Mouse (Mus musculus) spleen, adult 12 weeks (tissue): ENCODE data around the gene Eif4g1.

Source experiments
- DNase-seq: peaks from one replicate; pipeline ENCODE4 v3.0.0; 2022; ENCODE audit warnings: low spot score

Eif4g1 gene

DNA sequence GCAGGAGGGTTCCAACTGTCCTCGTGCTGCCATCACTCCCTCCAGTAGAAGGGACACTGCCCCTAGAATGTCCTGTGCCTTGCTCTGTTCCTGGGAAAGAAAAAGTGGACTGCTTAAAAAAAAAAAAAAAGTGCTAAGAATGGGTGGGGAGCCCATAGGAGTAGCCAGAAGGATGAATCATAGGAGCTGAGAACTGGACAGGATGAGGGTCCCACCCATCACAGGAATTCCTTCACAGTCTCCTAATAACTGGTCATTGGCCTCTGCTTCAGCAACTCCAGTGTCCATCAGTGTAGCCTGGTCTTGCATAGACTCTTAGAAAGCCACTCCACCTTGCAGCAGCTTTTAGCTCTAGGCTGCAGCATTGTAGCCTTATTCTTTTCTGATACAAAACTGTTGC is 58.3 kb downstream of the Eif4g1 start:
- DNase-seq = no peak

GRCm38 (mm10) chr16:20730293-20730711 is 62.2 kb downstream of the Eif4g1 start:
- no peak for DNase-seq

GRCm38 (mm10) chr16:20731688-20732087 is 63.6 kb downstream of the Eif4g1 start:
- DNase-seq = no peak

GRCm38 (mm10) chr16:20732251-20732924 is 64.3 kb downstream of the Eif4g1 start:
- no peak for DNase-seq

DNA sequence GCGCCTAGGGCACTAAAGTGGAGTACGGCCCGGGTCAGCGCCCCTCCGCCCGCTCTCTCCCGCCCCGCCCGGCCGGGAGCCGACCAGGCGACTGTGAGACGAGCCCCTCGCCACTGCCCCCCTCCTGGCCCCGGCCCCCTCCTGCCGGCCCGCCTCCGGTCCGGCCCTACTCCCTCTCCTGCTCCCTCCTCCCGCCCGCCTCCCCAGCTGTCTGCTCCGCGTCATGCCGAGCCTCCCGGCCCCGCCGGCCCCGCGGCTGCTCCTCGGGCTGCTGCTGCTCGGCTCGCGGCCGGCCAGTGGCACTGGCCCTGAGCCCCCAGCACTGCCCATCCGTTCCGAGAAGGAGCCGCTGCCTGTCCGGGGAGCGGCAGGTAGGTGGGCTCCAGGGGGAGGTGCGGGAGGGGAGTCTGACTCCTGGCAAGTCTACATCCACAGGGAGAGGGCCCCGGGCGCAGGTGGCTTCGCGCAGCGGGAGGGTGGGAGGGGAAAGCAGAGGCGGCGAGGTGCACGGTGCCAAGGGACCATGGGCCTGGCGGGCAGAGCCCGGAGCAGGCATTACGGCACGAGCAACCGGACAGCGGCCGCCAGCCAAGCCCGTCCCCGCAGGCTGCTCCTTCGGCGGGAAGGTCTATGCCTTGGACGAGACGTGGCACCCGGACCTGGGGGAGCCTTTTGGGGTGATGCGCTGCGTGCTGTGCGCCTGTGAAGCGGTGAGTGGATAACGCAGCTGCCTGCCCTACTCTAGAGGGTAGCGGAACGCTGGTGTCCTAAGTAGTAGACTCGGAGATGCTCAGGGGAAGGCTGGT is 65.0 kb downstream of the Eif4g1 start, which contains the start of gene Chrd:
Gene Chrd (plus strand): TSS at position 203 of the 806 bp plus-strand sequence.
- no peak for DNase-seq

GRCm38 (mm10) chr16:20733731-20734730 is 65.9 kb downstream of the Eif4g1 start, which contains the start of gene Thpo:
Gene Thpo (minus strand): TSS chr16:20734511.
- DNase-seq = no peak

- no peak for DNase-seq
Measured at GRCm38 (mm10) chr16:20735651-20736050, 67.5 kb downstream of the Eif4g1 start.

GRCm38 (mm10) chr16:20736168-20736567 is 68.1 kb downstream of the Eif4g1 start:
- no peak for DNase-seq

DNA sequence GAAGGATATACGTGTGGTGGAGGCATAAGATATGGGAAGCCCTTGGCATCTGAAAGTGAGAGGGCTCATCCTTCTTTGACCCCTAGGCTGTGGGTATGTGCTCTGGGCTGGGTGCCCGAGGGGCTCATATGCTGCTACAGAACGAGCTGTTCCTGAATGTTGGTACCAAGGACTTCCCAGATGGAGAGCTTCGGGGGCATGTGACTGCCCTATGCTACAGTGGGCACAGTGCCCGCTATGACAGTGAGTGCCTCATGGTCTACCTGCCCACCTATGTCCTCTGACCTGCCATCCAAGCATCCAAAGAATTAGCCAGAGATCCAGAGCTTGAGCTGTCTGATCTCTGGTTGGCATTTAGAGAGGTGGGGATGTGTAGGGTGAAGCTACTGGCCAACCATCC is 68.7 kb downstream of the Eif4g1 start:
- DNase-seq = no peak

DNA sequence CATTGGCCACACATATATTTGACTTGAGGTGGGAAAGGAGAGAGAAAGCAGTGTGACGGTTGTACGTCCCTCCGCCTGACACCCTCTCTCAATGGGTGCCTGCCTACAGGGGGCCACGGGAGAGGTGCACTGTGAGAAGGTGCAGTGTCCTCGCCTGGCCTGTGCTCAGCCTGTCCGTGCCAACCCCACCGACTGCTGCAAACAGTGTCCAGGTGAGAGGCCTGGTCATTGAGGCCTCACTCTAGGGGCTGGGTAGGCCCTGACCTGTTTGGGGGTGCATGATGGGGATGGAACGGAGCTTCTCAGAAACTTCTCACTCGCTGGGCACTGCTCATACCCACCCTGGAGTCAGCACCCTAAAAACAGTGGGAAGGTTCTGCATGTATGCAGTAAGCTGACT is 71.7 kb downstream of the Eif4g1 start:
- no peak for DNase-seq
